Mouse (Mus musculus) urinary bladder, postnatal 4 days (tissue): ENCODE results near the gene Zhx3.
A peak's percentile ranks its signal among the peaks of the same experiment; 100 is the strongest.

Experiments
- DNase-seq, 2 experiments: peaks; one replicate each; pipeline ENCODE4 v3.0.0; 2021 to 2022; ENCODE audit warnings: low spot score in 2 of 2

Gene Zhx3

GRCm38 (mm10) chr2:160804794-160805527, 67.8 kb downstream of the Zhx3 start:
- DNase-seq, result no peak

GRCm38 (mm10) chr2:160802326-160802725, 70.5 kb downstream of the Zhx3 start:
- no peak for DNase-seq

DNA sequence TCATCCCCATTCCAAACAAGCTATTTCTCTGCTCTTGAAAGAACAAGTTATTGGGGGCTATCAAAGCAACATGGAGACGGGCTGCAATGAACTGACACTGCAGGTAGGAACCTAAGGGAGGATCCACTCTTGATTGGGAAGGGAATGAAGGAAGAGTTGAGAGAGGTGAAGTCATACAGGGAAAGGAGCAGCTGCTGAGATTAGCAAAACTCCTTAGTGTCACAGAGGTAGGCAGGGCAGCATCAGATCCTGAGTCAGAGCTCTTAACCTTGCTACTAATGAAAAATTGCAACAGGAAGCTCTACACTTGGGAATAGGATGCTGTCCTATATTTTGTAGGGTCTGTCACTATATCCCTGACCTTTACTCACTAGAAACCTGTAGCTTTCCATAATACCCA, 71.8 kb downstream of the Zhx3 start:
- DNase-seq, result no peak

- no peak for DNase-seq
These were observed 74.6 kb downstream of the Zhx3 start for GRCm38 (mm10) chr2:160798206-160798605.

DNA sequence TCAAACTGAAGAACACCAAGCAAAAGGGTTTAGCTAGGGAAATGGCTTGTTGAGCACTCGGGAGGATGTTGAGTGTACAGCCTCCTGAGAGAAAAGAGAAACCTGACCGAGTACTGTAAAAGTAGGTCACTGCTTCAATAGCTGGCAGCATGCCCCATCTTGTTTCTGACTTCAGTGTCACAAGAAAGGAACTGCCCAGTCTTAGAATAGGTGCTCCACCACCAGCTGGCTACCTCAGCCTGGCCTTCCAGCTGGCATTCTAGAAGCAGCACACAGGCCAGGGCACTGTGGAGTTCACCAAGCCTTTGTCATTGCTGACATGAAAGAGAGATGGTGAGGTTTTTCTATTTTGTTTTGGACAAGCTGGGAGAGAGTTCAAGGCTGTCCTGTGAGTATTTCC, 75.8 kb downstream of the Zhx3 start:
- no peak for DNase-seq

DNA sequence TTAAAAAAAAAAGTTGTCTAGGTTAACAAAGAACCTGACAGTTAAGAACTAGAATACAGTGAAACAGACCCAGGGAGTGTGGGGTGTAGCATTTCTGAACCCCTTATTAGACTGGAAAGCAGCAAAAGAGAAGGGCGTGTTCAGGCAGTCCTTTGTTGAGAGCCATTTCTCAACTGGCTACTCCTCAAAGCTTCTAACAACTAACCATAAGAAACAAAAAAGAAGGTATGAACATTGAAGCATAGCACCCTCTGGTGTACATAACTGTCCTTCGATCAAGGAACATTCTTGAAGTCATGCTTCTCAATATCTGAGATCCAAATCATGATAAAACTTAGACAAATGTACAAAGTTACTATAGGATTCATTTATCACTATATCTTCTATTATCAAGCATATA, 79.7 kb downstream of the Zhx3 start:
- no peak for DNase-seq

GRCm38 (mm10) chr2:160789741-160790140, 83.1 kb downstream of the Zhx3 start:
- DNase-seq, result no peak

GRCm38 (mm10) chr2:160789046-160789445, 83.8 kb downstream of the Zhx3 start:
- DNase-seq, result no peak

DNA sequence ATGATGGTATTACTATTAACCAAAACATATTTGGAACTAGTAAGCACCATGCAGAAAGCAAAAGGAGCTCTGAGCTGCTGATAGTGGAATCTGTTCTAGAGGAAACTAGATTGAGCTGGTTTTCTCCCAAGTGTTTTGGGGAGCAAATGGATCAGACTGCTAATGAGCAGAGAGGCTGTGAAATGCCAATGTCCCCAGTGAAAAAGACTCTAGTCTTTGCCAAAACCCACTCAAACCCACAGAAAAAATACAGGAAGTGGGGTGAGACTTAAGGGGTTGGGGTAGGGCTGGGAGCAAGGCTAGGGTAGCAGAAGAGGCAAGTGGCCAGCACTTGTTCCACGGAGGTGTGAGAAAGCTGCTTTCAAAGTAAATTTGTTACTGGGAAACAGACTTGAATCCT, 86.5 kb downstream of the Zhx3 start:
- DNase-seq, result no peak

DNA sequence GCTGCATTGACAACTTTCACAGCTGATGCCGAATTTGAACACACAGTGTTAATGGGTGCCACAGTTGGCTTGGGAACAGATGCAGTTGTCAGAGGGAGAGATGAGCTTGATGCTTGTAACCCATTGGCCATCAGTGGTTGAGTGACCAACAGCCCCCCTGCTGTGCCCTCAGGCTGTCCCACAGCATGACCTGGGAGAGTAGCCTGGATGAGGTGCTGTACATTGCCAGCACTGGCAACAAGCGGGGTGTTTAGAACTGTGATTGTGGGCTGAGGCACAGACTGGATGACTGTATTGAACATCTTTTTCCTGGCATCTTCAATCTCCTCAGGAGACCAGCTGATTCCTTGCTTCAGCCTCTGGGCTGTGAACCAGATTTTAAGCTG, 92.0 kb downstream of the Zhx3 start:
- no peak for DNase-seq

- no peak for DNase-seq
These were observed 92.5 kb downstream of the Zhx3 start for GRCm38 (mm10) chr2:160780154-160780833.

GRCm38 (mm10) chr2:160778034-160778433, 94.8 kb downstream of the Zhx3 start:
- no peak for DNase-seq

GRCm38 (mm10) chr2:160771325-160772276, 101.2 kb downstream of the Zhx3 start:
- DNase-seq, result no peak

DNA sequence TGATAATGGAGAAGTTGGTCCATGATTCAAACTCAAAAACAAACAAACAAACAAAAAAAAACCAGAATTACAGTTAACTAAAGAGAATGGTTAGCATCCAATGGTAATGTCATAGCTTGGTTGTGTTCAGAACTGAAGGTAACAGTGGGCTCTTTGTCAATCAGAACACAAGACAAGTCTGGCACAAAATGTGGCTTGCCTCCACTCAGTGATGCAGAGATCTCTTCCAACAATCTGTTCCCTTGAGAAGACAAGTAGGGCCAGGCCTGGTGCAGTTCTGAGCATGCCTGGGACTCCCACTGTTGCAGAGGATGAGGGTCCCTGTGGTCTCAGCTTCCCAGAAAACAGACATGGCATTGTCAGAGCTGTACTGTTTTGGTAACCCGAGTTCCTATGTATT, 101.9 kb downstream of the Zhx3 start:
- DNase-seq, result no peak

GRCm38 (mm10) chr2:160770409-160770808, 102.4 kb downstream of the Zhx3 start:
- DNase-seq, result no peak

DNA sequence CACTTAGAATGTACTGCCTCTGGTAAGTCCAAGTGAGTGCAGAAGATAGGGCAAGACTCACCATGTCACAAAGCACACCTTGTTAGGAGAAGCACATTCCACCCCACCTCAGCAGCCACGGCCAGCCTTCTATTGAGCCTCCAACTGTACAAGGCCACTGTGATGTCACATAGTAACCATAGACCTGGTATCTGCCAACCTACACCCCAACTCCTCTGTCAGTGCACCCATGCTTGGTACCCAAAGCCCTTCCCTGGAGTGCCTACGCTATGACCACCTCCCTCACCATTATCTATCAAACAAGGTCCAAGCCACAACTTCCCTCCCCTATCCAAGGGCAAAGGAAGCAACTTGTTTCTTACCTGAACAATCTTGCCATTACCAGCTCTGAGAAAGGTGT, 103.8 kb downstream of the Zhx3 start:
- DNase-seq, result no peak

DNA sequence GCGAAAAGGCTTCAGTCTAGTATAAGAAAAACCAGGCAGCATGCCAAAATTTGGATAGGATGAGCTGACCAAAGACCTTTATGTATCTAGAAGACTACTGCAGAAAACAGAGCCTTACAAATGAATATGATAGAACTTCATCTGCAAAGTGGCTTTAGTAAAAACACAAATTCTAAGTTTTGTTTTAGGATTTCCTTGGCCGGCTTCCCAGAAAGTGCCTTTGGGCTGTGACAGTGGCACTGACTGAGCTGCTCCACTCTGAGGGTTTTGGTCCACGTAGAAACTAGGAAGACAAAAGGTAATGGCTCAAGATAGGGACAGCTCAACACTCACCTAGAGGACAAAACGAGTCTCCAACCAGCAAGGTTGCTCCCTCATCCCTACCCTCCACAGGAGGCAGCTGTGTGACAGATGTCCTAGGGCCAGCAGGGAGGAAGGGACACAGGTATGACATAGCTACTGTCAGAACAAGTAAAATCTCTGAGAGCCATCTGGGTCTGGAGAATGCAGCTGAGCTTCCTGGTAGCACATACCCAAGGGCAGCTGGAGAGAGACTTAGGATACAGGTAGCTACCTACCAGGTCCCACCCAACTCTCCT, 104.6 kb downstream of the Zhx3 start:
- DNase-seq, result no peak

- no peak for DNase-seq
These were observed 105.6 kb downstream of the Zhx3 start for GRCm38 (mm10) chr2:160767201-160767600.

DNA sequence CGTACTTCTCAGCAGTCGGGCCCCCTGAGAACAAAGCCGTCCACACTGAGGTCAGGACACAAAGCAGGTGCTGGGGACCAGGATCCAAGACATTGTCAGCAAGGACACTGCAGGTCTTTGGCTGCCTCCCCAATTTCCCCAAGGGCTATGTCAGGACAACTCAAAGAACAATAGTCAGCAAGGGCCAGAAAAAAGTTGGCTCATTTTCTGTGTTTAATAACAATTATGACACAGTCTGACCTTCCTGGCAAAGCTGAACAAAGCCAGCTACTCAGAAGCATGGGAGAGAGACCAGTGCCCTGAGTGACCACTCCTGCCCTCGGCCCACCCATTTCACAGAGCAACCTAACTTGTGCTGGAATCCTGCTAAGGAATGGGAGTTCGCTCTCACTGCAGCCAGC, 106.4 kb downstream of the Zhx3 start:
- DNase-seq, result peak in 1 of 2 experiments; percentile 52

DNA sequence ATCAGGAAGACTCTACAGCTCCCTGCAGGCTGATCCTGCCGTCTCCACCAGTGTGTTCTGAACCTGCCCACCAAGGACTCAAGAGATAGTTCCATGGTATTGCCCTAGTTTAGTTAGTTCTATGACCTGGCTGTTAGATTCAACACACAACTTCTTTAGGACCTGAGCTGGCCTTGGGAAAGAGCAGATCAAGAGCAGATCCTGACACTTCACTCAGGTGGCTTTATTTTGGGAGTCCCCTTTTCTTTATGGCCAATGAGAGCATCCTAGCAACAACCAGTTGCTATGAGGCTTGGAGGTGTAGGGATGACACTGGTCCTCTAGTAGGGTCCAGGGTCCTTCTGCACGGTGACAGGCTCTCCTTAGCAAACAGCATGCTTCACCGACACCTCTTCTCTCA, 107.7 kb downstream of the Zhx3 start:
- DNase-seq, result no peak

DNA sequence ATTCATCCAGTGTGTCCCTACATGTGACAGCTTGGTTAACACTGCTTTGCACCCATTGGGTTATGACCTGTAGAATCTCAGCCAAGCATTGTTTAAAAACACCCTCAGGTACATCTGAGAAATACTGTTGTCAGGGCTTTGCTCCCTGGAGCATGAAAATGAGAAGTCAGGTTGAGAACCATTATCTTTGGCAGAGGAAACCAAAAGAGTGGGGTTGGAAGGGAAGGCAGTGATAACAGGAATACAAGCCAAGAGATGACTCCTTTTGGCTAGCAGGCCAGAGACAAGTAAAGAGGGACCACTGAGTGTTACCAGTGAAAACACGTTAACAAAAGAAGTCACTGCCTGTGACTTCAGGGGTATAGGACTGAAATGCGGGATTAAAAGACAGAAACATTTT, 108.4 kb downstream of the Zhx3 start:
- no peak for DNase-seq

- DNase-seq, result no peak
These were observed 109.0 kb downstream of the Zhx3 start for GRCm38 (mm10) chr2:160763816-160764215.
